Mouse (Mus musculus): ENCODE data around the gene Pstpip1. TPM values are rescaled to one million over a fixed set of nuclear protein-coding genes. Genes with fewer than 3 reads are reported as not detected.
A peak's percentile ranks its signal among the peaks of the same experiment; 100 is the strongest.

Pstpip1 gene
- total and polyA plus RNA-seq, 3 experiments: 8.1 to 32.0 (median 15.6) TPM

GRCm38 (mm10) chr9:56075264-56075663 lies 14.5 kb upstream of the Pstpip1 start:
- Histone ChIP-seq H3K79me2 (replicated peaks; ENCODE audit: control insufficient read depth, extremely low read depth, insufficient read depth, poor library complexity, severe bottlenecking) (no peaks in the 10 kb centered on the region), H3K4me3 (replicated peaks in 1 of 3; ENCODE audit: low read depth in 2 of 3, low read length in 2 of 3, poor library complexity in 1 of 3) (no peak overlapping the region), H3K9ac (ENCODE audit: insufficient read depth, low read depth) (peak overlapping the region; percentile 34; the same call in 1 of the 2 replicates), H3K27ac (ENCODE audit: insufficient read depth, low read depth) (peak overlapping the region; percentile 27; the same call in 1 of the 2 replicates), H3K9me3 (replicated peaks; ENCODE audit: low read length) (no peaks in the 10 kb centered on the region), H3K36me3 (replicated peaks in 1 of 2; ENCODE audit: control insufficient read depth in 1 of 2, insufficient read depth in 1 of 2, low read length in 1 of 2) (peaks cover 0 to 18% of the 10 kb centered on the region in 2 experiments), H3K27me3 (replicated peaks) (no peaks in the 10 kb centered on the region), H3K4me2 (ENCODE audit: insufficient read depth, low read depth, poor library complexity, severe bottlenecking) (0 out of 2 replicates have a peak overlapping the region, but pooled peaks have one; percentile 7), H3K4me1 (ENCODE audit: control insufficient read depth in 1 of 2, insufficient read depth in 2 of 2) (peaks cover 8 to 21% of the 10 kb centered on the region in 2 experiments)
- dilution Hi-C loops (cut with MboI; ENCODE audit: extremely low pct_ligation_motif_present, extremely low pct_unique_long_range_greater_than_20kb, low sequenced_read_pairs): no loop called here
- DNase-seq (ENCODE audit: extremely low read depth): peak; percentile 98
- no peak for TF ChIP-seq RCOR1 (conservative IDR thresholded peaks at IDR 0.05; ENCODE audit: low read depth, low read length)
- peak; percentile 90 for TF ChIP-seq RAD21 (IDR thresholded peaks at IDR 0.05; ENCODE audit: low read depth, low read length)
- TF ChIP-seq EP300 (IDR thresholded peaks at IDR 0.05; ENCODE audit: low read length): no peak
- TF ChIP-seq POLR2AphosphoS2 (IDR thresholded peaks at IDR 0.05; ENCODE audit: low read depth, low read length): no peak
- TF ChIP-seq CHD2 (IDR thresholded peaks at IDR 0.05; ENCODE audit: low read length): no peak
- no peak for TF ChIP-seq JUN (IDR thresholded peaks at IDR 0.05; ENCODE audit: insufficient read depth, low read depth, low read length)
- no peak for TF ChIP-seq MAFK (IDR thresholded peaks at IDR 0.05; ENCODE audit: insufficient replicate concordance, low read length)
- peak; percentile 87 to 95 for TF ChIP-seq CTCF (conservative IDR thresholded peaks at IDR 0.05 in 1 of 2, IDR thresholded peaks at IDR 0.05 in 1 of 2; ENCODE audit: low read depth in 2 of 2, low read length in 2 of 2)
- no peak for TF ChIP-seq MAZ (IDR thresholded peaks at IDR 0.05; ENCODE audit: low read depth, low read length)
- no peak for TF ChIP-seq MEF2A (IDR thresholded peaks at IDR 0.05; ENCODE audit: borderline replicate concordance, low read depth, low read length)
- peak; percentile 29; the same call in 1 of the 2 replicates for TF ChIP-seq ZC3H11A (IDR thresholded peaks at IDR 0.05; ENCODE audit: low read depth, low read length)
- TF ChIP-seq TCF12 (IDR thresholded peaks at IDR 0.05; ENCODE audit: low read depth, low read length): 0 out of 2 replicates have a peak, but pooled peaks have one; percentile 18
- no peak for TF ChIP-seq UBTF (IDR thresholded peaks at IDR 0.05; ENCODE audit: low read depth, low read length)
- peak; percentile 90 for TF ChIP-seq SMC3 (IDR thresholded peaks at IDR 0.05; ENCODE audit: low read depth, low read length)
- no peak for TF ChIP-seq BHLHE40 (IDR thresholded peaks at IDR 0.05; ENCODE audit: low read depth, low read length)
- no peak for TF ChIP-seq TBP (conservative IDR thresholded peaks at IDR 0.05; ENCODE audit: low read depth, low read length)
- no peak for TF ChIP-seq NRF1 (IDR thresholded peaks at IDR 0.05; ENCODE audit: low read depth, low read length)
- TF ChIP-seq ELF1 (IDR thresholded peaks at IDR 0.05; ENCODE audit: low read depth, low read length): peak; percentile 26; the same call in 1 of the 2 replicates
- no peak for TF ChIP-seq KAT2A (IDR thresholded peaks at IDR 0.05; ENCODE audit: insufficient replicate concordance, low read length)
- TF ChIP-seq MAX (IDR thresholded peaks at IDR 0.05; ENCODE audit: low read length): 0 out of 2 replicates have a peak, but pooled peaks have one; percentile 23
- TF ChIP-seq POLR2A (IDR thresholded peaks at IDR 0.05; ENCODE audit: low read depth, low read length): no peak
- TF ChIP-seq ZMIZ1 (IDR thresholded peaks at IDR 0.05; ENCODE audit: low read depth, low read length): no peak
- TF ChIP-seq MYC (IDR thresholded peaks at IDR 0.05; ENCODE audit: low read depth, low read length): peak; percentile 51; the same call in 1 of the 2 replicates
- no peak; the same call in 1 of the 2 replicates for TF ChIP-seq HCFC1 (IDR thresholded peaks at IDR 0.05; ENCODE audit: low read depth, low read length)
- peak; percentile 32; the same call in 1 of the 2 replicates for TF ChIP-seq IRF4 (IDR thresholded peaks at IDR 0.05; ENCODE audit: low read depth, low read length)
- TF ChIP-seq MXI1 (IDR thresholded peaks at IDR 0.05; ENCODE audit: low read depth, low read length): no peak
- in situ Hi-C loops (cut with MboI; ENCODE audit: low pct_ligation_motif_present, low pct_unique_long_range_greater_than_20kb, low sequenced_read_pairs): no loop called here
